Mouse (Mus musculus) kidney, embryonic 15.5 days (tissue): ENCODE results near the gene Olfr1386. TPM values are rescaled to one million over a fixed set of nuclear protein-coding genes. Genes with fewer than 3 reads are reported as not detected.
"Not testable (repeated sequence)": the region's sequence is repeated elsewhere in the genome, so short reads cannot be mapped to it uniquely, and the experiment has no call there.

ENCODE experiments used
- ATAC-seq: fragments of 200-750 bp; cut with Nextera tagmentation; replicated peaks from 2 replicates; pipeline ENCODE4 v1.8.0; 2017; ENCODE audit warnings: moderate TSS enrichment; ENCODE audit not compliant: low FRiP score
- H3K27ac ChIP-seq: fragments of 300-500 bp; sonication (generic); 2 replicates; pipeline ENCODE4 v1.5.1; 2015; ENCODE audit warnings: mild to moderate bottlenecking, inconsistent platforms
- H3K27me3 ChIP-seq: fragments of 300-500 bp; sonication (generic); 2 replicates; pipeline ENCODE4 v1.6.1; 2015; ENCODE audit warnings: inconsistent platforms
- H3K36me3 ChIP-seq: fragments of 300-500 bp; sonication (generic); 2 replicates; pipeline ENCODE4 v1.6.1; 2015; ENCODE audit warnings: inconsistent platforms
- H3K4me1 ChIP-seq: fragments of 300-500 bp; sonication (generic); 2 replicates; pipeline ENCODE4 v1.6.1; 2015; ENCODE audit warnings: inconsistent platforms
- H3K4me2 ChIP-seq: fragments of 300-500 bp; sonication (generic); 2 replicates; pipeline ENCODE4 v1.6.1; 2015; ENCODE audit warnings: moderate library complexity, mild to moderate bottlenecking, inconsistent platforms
- H3K4me3 ChIP-seq: fragments of 300-500 bp; sonication (generic); replicated peaks from 2 replicates; pipeline ENCODE4 v1.5.1; 2015; ENCODE audit warnings: mild to moderate bottlenecking, inconsistent platforms
- H3K9ac ChIP-seq: fragments of 300-500 bp; sonication (generic); 2 replicates; pipeline ENCODE4 v1.6.1; 2015; ENCODE audit warnings: mild to moderate bottlenecking, inconsistent platforms
- H3K9me3 ChIP-seq: fragments of 300-500 bp; sonication (generic); replicated peaks from 2 replicates; pipeline ENCODE4 v1.6.1; 2016; ENCODE audit warnings: inconsistent platforms
- WGBS: fragments of 180-500 bp; shearing (Covaris S2); methylation state at CpG from one replicate; pipeline ENCODE4 v1.1.7; 2015; ENCODE audit warnings: mixed read lengths; 5-methylcytosine and 5-hydroxymethylcytosine counted together
- polyA plus RNA-seq: library from polyadenylated mRNA; unstranded; fragments of >200 nt; fragmentation: Nextera tagmentation; extraction: Ambion mirVana; gene quantifications from 2 replicates; pipeline ENCODE4 v1.2.1, GENCODE M21; 2015

Gene Olfr1386
- polyA plus RNA-seq = not detected in 2 replicates

GRCm38 (mm10) chr11:49464746-49465145 lies at the start of gene Olfr1386:
Olfr1386 (plus strand) TSS chr11:49465046.
- not testable (repeated sequence) for H3K9ac ChIP-seq, H3K27ac ChIP-seq, H3K4me2 ChIP-seq, H3K4me1 ChIP-seq, ATAC-seq, H3K9me3 ChIP-seq, H3K27me3 ChIP-seq, H3K4me3 ChIP-seq, H3K36me3 ChIP-seq
- WGBS = 88% methylated on average over 3 of the region's 3 CpGs

GRCm38 (mm10) chr11:49422767-49423166 lies 42.1 kb upstream of the Olfr1386 start, which contains the start of gene Olfr1389:
Olfr1389 (plus strand) TSS chr11:49423067.
- H3K27ac ChIP-seq = no peak within 1 kb of the TSS
- WGBS = 95% methylated on average over 2 of the region's 2 CpGs
- no peaks in the 10 kb centered on the region for H3K4me1 ChIP-seq
- H3K4me2 ChIP-seq = no peak within 1 kb of the TSS
- no peak within 1 kb of the TSS for H3K9ac ChIP-seq
- H3K36me3 ChIP-seq = no peaks in the 10 kb centered on the region
- no peak for ATAC-seq
- no peaks in the 10 kb centered on the region for H3K9me3 ChIP-seq
- H3K27me3 ChIP-seq = no peaks in the 10 kb centered on the region
- no peak within 1 kb of the TSS for H3K4me3 ChIP-seq

GRCm38 (mm10) chr11:49425257-49425927 lies 39.5 kb upstream of the Olfr1386 start:
- Histone ChIP-seq H3K4me1 (no peaks in the 10 kb centered on the region), H3K4me3 (no peak overlapping the region), H3K27ac (no peak overlapping the region), H3K9ac (no peak overlapping the region), H3K36me3 (no peaks in the 10 kb centered on the region), H3K4me2 (no peak overlapping the region), H3K27me3 (no peaks in the 10 kb centered on the region), H3K9me3 (no peaks in the 10 kb centered on the region)
- ATAC-seq = no peak
- WGBS = 93% methylated on average over 1 of the region's 1 CpGs

- Histone ChIP-seq H3K27ac (no peak overlapping the region), H3K9me3 (no peaks in the 10 kb centered on the region), H3K27me3 (no peaks in the 10 kb centered on the region), H3K4me3 (no peak overlapping the region), H3K9ac (no peak overlapping the region), H3K4me1 (no peaks in the 10 kb centered on the region), H3K4me2 (no peak overlapping the region), H3K36me3 (no peaks in the 10 kb centered on the region)
- WGBS = 88% methylated on average over 2 of the region's 2 CpGs
- ATAC-seq = no peak
Observed at GRCm38 (mm10) chr11:49429641-49430040, 35.2 kb upstream of the Olfr1386 start.

GRCm38 (mm10) chr11:49436411-49436810 lies 28.4 kb upstream of the Olfr1386 start, which contains the start of gene Olfr1388:
Olfr1388 (plus strand) TSS chr11:49436624.
- H3K4me1 ChIP-seq = no peaks in the 10 kb centered on the region
- ATAC-seq = no peak
- H3K4me2 ChIP-seq = no peak within 1 kb of the TSS
- no peaks in the 10 kb centered on the region for H3K9me3 ChIP-seq
- H3K27ac ChIP-seq = no peak within 1 kb of the TSS
- H3K36me3 ChIP-seq = no peaks in the 10 kb centered on the region
- WGBS = 66% methylated on average over 3 of the region's 3 CpGs
- H3K9ac ChIP-seq = no peak within 1 kb of the TSS
- H3K4me3 ChIP-seq = no peak within 1 kb of the TSS
- H3K27me3 ChIP-seq = no peaks in the 10 kb centered on the region

- Histone ChIP-seq H3K4me1 (no peaks in the 10 kb centered on the region), H3K27me3 (no peaks in the 10 kb centered on the region)
- WGBS = 84% methylated on average over 1 of the region's 1 CpGs
Observed at GRCm38 (mm10) chr11:49455043-49455442, 9.8 kb upstream of the Olfr1386 start, which contains the start of gene Olfr1387. Olfr1387 (plus strand) TSS chr11:49455343.

GRCm38 (mm10) chr11:49485973-49486372 lies 21.1 kb downstream of the Olfr1386 start:
- Histone ChIP-seq H3K27ac (no peak overlapping the region), H3K9ac (no peak overlapping the region), H3K4me1 (no peaks in the 10 kb centered on the region), H3K4me3 (no peak overlapping the region), H3K27me3 (no peaks in the 10 kb centered on the region), H3K4me2 (no peak overlapping the region), H3K36me3 (no peaks in the 10 kb centered on the region), H3K9me3 (no peaks in the 10 kb centered on the region)
- 7% methylated on average over 4 of the region's 4 CpGs for WGBS
- ATAC-seq = peak; percentile 86

More at GRCm38 (mm10) chr11:49455043-49455442, 9.8 kb upstream of the Olfr1386 start, which contains the start of gene Olfr1387:
- Histone ChIP-seq H3K4me3 (no peak within 1 kb of the TSS), H3K4me2 (no peak within 1 kb of the TSS), H3K9ac (no peak within 1 kb of the TSS), H3K9me3 (no peaks in the 10 kb centered on the region), H3K27ac (no peak within 1 kb of the TSS), H3K36me3 (no peaks in the 10 kb centered on the region)
- ATAC-seq = no peak

GRCm38 (mm10) chr11:49488770-49489169 lies 23.9 kb downstream of the Olfr1386 start, which contains the start of gene Olfr1385:
Olfr1385 (plus strand) TSS chr11:49489070.
- 77% methylated on average over 1 of the region's 1 CpGs for WGBS

GRCm38 (mm10) chr11:49518086-49518485 lies 53.2 kb downstream of the Olfr1386 start:
- H3K9ac ChIP-seq = no peak overlapping the region
- H3K4me1 ChIP-seq = no peaks in the 10 kb centered on the region
- no peak overlapping the region for H3K27ac ChIP-seq
- no peak for ATAC-seq
- H3K4me2 ChIP-seq = no peak overlapping the region
- no peak overlapping the region for H3K4me3 ChIP-seq
- no peaks in the 10 kb centered on the region for H3K27me3 ChIP-seq
- H3K9me3 ChIP-seq = no peaks in the 10 kb centered on the region
- WGBS = 75% methylated on average over 5 of the region's 5 CpGs
- no peaks in the 10 kb centered on the region for H3K36me3 ChIP-seq

More at GRCm38 (mm10) chr11:49488770-49489169, 23.9 kb downstream of the Olfr1386 start, which contains the start of gene Olfr1385:
- not testable (repeated sequence) for H3K27ac ChIP-seq, H3K27me3 ChIP-seq, H3K4me1 ChIP-seq, H3K4me3 ChIP-seq, ATAC-seq, H3K36me3 ChIP-seq, H3K9me3 ChIP-seq, H3K4me2 ChIP-seq, H3K9ac ChIP-seq

- Histone ChIP-seq H3K36me3 (no peaks in the 10 kb centered on the region), H3K4me1 (no peaks in the 10 kb centered on the region), H3K4me2 (no peak within 1 kb of the TSS), H3K27ac (no peak within 1 kb of the TSS), H3K9me3 (no peaks in the 10 kb centered on the region), H3K9ac (no peak within 1 kb of the TSS), H3K4me3 (no peak within 1 kb of the TSS), H3K27me3 (no peaks in the 10 kb centered on the region)
- no peak for ATAC-seq
Observed at GRCm38 (mm10) chr11:49519348-49519747, 54.5 kb downstream of the Olfr1386 start, which contains the start of gene Olfr1383. Olfr1383 (plus strand) TSS chr11:49519648.
